Mouse (Mus musculus): ENCODE measurements around the gene Apol11b. TPM values are rescaled to one million over a fixed set of nuclear protein-coding genes. Genes with fewer than 3 reads are reported as not detected.

Apol11b gene
- polyA plus RNA-seq, 1 experiment from 2014 or later, result 0.33 TPM

Other genes starting within 250 kb of the Apol11b start
- gene Apol7a, start 244.2 kb downstream of the Apol11b start, polyA plus RNA-seq (2015; fragmentation: Nextera tagmentation; extraction: Ambion mirVana), result 0.19 and 0.39 TPM in 2 replicates
- gene Apol9a, start 232.2 kb downstream of the Apol11b start, polyA plus RNA-seq (2015; fragmentation: Nextera tagmentation; extraction: Ambion mirVana), result 0.60 and 0.64 TPM in 2 replicates
- not detected in 2 replicates for gene Apol7b, start 195.8 kb downstream of the Apol11b start, polyA plus RNA-seq (2015; fragmentation: Nextera tagmentation; extraction: Ambion mirVana)
- gene Apol10a, start 166.2 kb downstream of the Apol11b start, polyA plus RNA-seq (2015; fragmentation: Nextera tagmentation; extraction: Ambion mirVana), result 0.12 TPM in 1 of 2 replicates, not detected in the other
- gene Apol11a, start 135.0 kb downstream of the Apol11b start, polyA plus RNA-seq (2015; fragmentation: Nextera tagmentation; extraction: Ambion mirVana), result not detected in 2 replicates
- gene Apol7c, start 110.0 kb downstream of the Apol11b start, polyA plus RNA-seq (2015; fragmentation: Nextera tagmentation; extraction: Ambion mirVana), result 0.10 and 0.21 TPM in 2 replicates
- not detected in 2 replicates for gene 1700025B11Rik, start 81.4 kb downstream of the Apol11b start, polyA plus RNA-seq (2015; fragmentation: Nextera tagmentation; extraction: Ambion mirVana)
- 0.09 and 0.16 TPM in 2 replicates for gene Apol10b, start 47.2 kb downstream of the Apol11b start, polyA plus RNA-seq (2015; fragmentation: Nextera tagmentation; extraction: Ambion mirVana)
- not detected in 2 replicates for gene Gm36245, start 44.0 kb downstream of the Apol11b start, polyA plus RNA-seq (2015; fragmentation: Nextera tagmentation; extraction: Ambion mirVana)
- gene Apol7e, start 55.6 kb upstream of the Apol11b start, polyA plus RNA-seq (2015; fragmentation: Nextera tagmentation; extraction: Ambion mirVana), result 0.11 and 0.29 TPM in 2 replicates
- 0.17 and 0.21 TPM in 2 replicates for gene Apol9b, start 85.8 kb upstream of the Apol11b start, polyA plus RNA-seq (2015; fragmentation: Nextera tagmentation; extraction: Ambion mirVana)
- gene Apol8, start 113.7 kb upstream of the Apol11b start, polyA plus RNA-seq (2015; fragmentation: Nextera tagmentation; extraction: Ambion mirVana), result 0.05 TPM in 1 of 2 replicates, not detected in the other
- gene Myh9, start 198.9 kb upstream of the Apol11b start, polyA plus RNA-seq (2015; fragmentation: Nextera tagmentation; extraction: Ambion mirVana), result 22.8 and 29.7 TPM in 2 replicates